Mouse (Mus musculus) bone marrow, adult 2 months (tissue): ENCODE results near the gene Gm9767.

Source experiments
- CTCF ChIP-seq: fragments of 200-500 bp; IDR thresholded peaks from 2 replicates; pipeline ENCODE4 v1.5.1; 2011; ENCODE audit warnings: low read length, control low read depth; ENCODE audit not compliant: control insufficient read depth, insufficient read depth
- POLR2A ChIP-seq: fragments of 200-500 bp; IDR thresholded peaks from 2 replicates; pipeline ENCODE4 v1.6.1; 2011; ENCODE audit warnings: low read depth, mild to moderate bottlenecking, control low read depth, low read length, borderline replicate concordance; ENCODE audit not compliant: control insufficient read depth

GRCm38 (mm10) chr10:26063071-26063470, 15.0 kb upstream of the Gm9767 start:
- TF ChIP-seq POLR2A, result no peak
- no peak for TF ChIP-seq CTCF
